Mouse (Mus musculus): ENCODE results near the gene Prelp.

Gene Prelp

GRCm38 (mm10) chr1:133906420-133906819, 14.8 kb downstream of the Prelp start:
- intact Hi-C loops (cut with DNase I), result no loop called here

- intact Hi-C loops (cut with DNase I), result no loop called here
Observed at GRCm38 (mm10) chr1:133900825-133901224, 20.4 kb downstream of the Prelp start.

DNA sequence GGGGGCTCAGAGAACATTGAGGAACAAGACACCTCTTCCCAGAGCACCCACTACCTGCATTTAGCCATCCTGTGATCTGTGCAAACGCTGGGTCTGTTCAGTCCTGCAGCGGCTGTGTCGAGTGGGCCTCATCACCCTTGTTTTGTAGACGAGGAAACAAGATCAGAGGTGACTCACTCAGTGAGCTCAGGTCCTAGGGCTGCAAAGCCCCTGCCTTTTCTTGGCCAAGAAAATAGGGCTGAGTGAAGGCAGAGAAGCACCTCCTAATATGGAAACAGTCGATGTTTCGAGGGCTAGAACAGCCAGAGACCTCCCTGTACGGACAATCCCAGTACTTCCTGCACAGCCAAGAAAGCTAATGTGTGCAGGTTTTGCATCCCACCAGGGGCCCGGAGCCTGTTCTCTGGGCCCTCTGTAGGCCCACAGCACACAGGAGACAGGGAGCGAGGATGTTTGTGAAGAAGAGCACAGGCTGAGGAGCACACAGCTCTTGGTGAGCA, 22.1 kb downstream of the Prelp start:
- intact Hi-C loops (cut with DNase I), result no loop called here

GRCm38 (mm10) chr1:133897293-133897692, 23.9 kb downstream of the Prelp start:
- intact Hi-C loops (cut with DNase I), result no loop called here

- intact Hi-C loops (cut with DNase I), result no loop called here
Observed at GRCm38 (mm10) chr1:133891489-133891888, 29.7 kb downstream of the Prelp start.

DNA sequence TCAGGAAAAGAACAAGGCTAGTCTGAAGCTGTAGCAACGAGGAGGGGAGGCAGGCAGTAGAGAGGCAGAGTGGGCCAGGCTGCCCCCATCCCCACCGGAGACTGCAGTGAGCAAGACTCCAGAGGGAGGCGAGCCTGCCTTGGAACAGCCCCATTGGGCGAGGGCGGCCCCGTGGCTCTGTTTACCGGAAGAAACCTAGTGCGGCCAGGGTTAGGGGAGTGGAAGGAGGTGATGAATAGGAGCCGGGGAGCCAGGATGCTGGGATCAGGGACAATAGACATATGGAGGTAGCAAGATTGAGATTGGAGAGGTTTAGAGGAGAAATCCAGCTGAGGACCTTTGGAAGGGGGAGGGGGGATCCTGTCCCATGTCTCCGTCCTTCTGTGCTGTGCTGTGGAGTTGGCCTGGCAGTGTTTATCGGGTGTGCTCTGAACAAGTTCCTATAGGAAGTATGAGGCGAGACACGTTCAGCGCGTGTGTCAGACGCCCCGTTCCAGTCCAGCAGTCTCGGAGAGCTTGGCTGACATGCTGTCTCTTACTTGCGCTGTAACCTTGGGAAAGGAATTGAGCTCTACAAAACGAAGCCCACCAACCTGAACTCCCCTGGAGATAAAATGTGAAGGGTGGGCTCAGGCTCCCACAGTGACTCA, 31.1 kb downstream of the Prelp start:
- intact Hi-C loops (cut with DNase I), result loop anchor here (5.0 kb wide), 1 partner anchor 88 kb away; the partner anchor contains the start of gene Atp2b4

GRCm38 (mm10) chr1:133887538-133888250, 33.5 kb downstream of the Prelp start:
- intact Hi-C loops (cut with DNase I), result loop anchor here (5.0 kb wide), 1 partner anchor 85 kb away; the partner anchor contains the start of gene Atp2b4

DNA sequence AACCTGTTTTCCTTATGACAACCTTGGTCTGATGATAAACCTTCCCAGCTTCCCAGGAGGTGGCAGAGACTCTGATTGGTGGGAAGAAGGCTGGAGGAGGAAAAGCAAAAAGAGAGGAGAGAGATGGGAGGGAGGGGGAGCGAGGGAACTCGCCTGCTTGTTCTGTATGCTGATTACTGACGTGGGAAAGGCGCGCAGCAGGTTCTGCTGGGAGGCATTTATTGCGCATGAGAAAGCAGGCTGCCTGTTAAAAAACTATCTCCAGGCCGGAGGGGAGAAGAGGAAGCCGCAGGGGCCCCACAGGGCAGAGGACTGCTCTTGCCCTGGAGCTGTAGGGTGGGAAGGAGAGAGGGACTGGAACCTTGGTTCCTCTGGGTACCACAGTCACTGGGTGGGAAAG, 34.2 kb downstream of the Prelp start:
- intact Hi-C loops (cut with DNase I), result loop anchor here (5.0 kb wide), 1 partner anchor 85 kb away; the partner anchor contains the start of gene Atp2b4

DNA sequence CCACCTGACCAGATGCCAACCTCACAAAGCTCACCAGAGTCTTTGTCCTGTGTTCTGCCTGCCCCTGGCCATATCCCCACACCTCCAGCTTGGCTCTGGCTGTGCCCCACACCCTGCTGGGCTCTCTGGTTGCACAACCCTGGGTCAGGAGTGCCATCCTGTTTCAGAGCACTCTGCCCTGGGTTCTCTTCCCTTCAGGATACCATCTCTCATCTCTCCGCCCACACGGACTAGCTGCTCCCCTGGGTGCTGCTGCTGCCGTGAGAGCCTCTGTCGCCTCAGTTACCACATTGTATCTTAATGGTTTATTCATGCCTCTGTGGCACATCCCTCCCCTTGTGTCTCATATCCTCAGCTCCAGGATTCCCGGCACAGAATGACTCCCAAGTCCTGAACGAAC, 34.8 kb downstream of the Prelp start:
- intact Hi-C loops (cut with DNase I), result loop anchor here (5.0 kb wide), 1 partner anchor 84 kb away; the partner anchor contains the start of gene Atp2b4

DNA sequence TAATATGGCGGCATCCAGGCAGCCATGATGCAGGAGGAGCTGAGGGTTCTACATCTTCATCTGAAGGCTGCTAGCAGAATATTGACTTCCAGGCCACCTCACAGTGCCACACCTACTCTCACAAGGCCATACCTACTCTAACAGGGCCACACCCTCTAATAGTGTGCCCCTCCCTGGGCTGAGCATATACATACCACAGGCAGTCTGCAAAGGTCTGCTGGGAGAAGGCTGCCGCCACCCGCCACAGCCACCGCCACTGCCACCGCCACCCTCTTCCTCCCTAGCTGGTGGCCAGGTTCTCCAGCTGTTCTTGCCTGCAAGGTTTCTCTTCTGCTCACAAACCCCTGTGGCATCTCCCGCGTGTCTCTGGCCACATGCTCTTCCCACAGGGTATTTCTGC, 35.4 kb downstream of the Prelp start:
- intact Hi-C loops (cut with DNase I), result loop anchor here (5.0 kb wide), 1 partner anchor 84 kb away; the partner anchor contains the start of gene Atp2b4

DNA sequence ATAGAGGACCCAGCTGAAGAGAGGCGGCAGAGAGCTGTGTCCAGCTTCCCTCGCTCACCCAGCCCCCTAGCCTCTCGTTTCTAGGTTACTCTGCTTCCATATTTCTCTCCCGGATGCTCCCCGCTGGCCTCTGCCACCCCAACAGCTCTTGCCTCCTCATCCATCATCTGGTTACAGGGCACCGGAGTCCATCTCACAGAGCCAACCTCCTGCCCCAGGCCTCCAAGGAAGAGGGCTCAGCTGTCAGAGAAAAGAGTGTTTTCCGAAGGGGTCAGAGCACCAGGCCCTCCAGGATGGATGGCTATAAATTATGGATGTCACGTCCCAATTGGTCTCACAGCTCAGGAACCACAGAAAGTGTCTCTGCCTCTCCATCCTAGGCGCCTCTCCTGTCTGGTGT, 36.5 kb downstream of the Prelp start:
- intact Hi-C loops (cut with DNase I), result loop anchor here (5.0 kb wide), 1 partner anchor 82 kb away; the partner anchor contains the start of gene Atp2b4

- intact Hi-C loops (cut with DNase I), result no loop called here
Observed at GRCm38 (mm10) chr1:133884090-133884489, 37.1 kb downstream of the Prelp start.

GRCm38 (mm10) chr1:133882283-133883217, 38.7 kb downstream of the Prelp start:
- intact Hi-C loops (cut with DNase I), result no loop called here

DNA sequence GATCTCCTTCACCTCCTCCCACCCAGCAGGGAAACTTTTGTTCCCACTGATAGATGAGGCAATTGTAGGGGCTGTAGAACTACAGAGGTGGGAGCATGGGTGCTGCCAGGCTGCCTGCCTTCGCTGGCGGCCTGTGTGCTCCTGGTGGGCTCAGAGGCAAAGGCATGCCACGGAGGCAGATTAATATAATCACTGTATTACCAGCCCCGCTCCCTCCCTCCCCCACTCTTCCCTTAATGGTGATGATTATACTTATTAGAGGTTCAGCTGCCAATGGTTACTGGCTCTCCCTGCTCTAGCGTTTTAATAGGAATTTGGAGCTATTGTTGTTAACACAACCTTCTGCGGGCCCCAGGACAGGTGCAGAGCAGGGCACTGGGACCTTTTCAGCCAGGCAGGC, 39.4 kb downstream of the Prelp start:
- intact Hi-C loops (cut with DNase I), result no loop called here

DNA sequence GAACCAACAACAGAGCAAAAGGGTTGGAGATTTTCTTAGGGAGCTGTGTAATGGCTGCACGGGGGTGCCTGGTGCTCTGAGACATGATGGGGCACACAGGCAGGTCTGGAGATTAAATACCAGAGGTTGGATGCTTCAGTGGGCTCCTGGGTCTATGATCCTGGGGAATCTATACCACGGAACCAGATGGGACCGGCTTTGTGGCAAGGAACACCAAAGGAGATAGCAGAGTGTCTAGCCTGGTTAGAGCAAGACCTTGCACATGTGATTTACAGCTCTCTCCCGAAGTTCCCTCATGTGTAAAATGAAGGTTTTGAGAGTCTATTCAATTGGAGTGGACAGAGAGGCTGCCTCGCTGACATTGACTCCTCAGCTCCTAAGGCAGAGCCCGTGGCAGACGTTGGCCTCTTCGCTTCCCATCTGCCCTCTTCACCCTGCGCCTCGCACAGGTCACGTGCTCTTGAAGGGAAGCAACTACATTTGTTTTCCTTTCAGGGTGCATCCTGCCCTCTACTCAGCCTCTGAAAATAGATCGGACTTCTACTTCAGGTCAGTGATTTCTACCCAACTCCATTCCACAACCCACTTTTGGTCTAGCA, 42.3 kb downstream of the Prelp start:
- intact Hi-C loops (cut with DNase I), result no loop called here

DNA sequence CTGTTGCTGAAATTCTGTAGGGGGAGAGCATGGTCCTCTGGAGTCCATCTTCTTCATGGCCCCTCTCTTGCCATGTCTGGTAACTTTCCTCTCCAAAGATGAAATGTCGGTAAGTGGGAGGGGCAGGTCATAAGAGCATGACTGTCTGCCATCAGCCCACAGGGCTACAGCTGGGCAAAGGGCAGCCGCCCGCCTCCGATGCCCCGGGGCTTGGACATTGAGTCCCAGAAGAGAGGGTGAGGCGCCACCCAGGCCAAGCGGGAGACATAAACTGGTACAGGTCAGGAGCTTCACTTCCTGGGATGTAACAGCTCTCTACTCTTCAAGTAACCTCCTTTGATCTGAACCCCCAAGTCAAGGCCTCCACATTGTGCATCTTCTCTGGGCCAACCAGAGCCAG, 44.3 kb downstream of the Prelp start:
- intact Hi-C loops (cut with DNase I), result loop anchor here (2.0 kb wide), 1 partner anchor 70 kb away; no protein-coding TSS in a partner anchor

- intact Hi-C loops (cut with DNase I), result no loop called here
Observed at GRCm38 (mm10) chr1:133873086-133873813, 48.0 kb downstream of the Prelp start.

DNA sequence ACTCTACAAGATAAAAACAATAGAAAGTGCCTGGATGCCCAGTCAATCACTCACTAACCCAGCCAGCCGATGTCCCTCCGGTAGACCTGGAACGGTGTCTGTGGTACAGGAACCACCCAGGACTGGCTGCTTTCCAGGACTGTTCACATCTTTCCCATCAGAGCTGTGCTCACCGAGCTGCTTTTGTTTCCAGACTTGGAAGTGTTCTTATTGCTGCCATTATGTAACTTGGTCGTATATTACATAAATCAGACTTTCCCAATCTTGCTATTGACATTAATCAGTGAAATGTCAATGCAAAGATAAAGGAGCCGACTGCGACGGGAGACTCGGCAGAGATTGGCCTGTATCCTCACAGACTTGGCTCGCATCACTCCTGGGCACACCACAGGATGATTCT, 50.0 kb downstream of the Prelp start:
- intact Hi-C loops (cut with DNase I), result no loop called here

DNA sequence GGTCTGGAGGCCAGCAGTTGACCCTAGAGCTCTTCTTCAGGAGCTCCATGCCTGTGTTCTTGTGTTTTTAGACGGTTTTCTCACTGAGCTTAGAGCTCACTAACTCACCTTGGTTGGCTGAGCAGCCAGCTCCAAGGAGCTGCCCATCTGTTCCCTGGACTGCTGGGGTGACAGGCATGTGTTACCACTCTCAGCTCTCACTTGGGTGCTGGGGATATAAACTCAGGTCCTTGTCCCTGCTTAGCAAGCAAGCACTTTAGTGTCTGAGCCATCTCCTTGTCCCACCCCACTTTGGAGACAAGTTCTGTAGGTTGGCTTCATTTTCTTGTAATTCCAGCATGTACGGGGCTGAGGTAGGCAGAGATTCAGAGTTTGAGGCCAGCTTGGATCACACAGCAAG, 52.0 kb downstream of the Prelp start:
- intact Hi-C loops (cut with DNase I), result no loop called here

All from adrenal gland (tissue).